Mouse (Mus musculus): ENCODE data around the gene Gpcpd1.

DNA sequence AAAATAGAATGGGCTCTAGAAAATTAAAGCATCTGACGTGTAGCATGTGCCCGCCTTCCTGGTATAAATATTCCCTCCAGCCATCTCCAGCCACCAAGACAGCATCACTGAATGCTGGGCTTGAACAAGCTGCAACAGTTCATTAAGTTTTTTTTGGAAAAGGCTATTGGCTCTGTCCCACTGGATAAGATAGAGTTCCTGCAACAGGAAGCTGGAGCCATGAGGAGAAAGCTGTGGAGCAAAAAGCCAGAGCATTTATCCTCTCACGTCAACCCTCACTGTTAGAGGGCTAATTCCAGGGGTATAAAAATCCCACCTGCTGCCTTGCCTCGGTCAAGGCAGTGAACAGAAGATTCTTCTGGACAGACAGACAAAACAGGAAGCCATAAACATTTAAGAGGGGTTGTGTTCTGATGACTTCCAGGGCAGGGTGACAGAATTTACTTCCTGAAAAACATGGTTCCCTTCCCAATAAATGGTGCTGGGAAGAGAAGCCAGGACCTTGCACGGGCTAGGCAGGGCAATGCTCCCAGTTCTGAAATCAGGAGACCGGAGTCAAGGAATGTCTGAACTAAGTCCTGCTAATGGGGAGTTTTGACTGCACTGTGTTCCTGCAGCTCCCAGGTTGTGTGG is 2.5 kb upstream of the Gpcpd1 start:
- TF ChIP-seq CTCF (IDR thresholded peaks at IDR 0.05; ENCODE audit: extremely low read depth, insufficient read length, insufficient replicate concordance, low read depth, low read length) (no peak), POLR2A (IDR thresholded peaks at IDR 0.05; ENCODE audit: low read depth, low read length) (no peak)

Data from small intestine, adult 2 months (tissue).